Mouse (Mus musculus): ENCODE results near the gene Arih2.
"Not testable (repeated sequence)": the region's sequence is repeated elsewhere in the genome, so short reads cannot be mapped to it uniquely, and the experiment has no call there.

Arih2 gene

GRCm38 (mm10) chr9:108648611-108649560 lies at the start of gene Arih2:
Arih2 (minus strand) TSS chr9:108649386.
- peak; percentile 83 to 88 for DNase-seq (ENCODE audit: low spot score in 2 of 2)

GRCm38 (mm10) chr9:108694533-108694932 lies 45.3 kb upstream of the Arih2 start:
- no peak for DNase-seq (ENCODE audit: low spot score in 2 of 2)

GRCm38 (mm10) chr9:108693946-108694345 lies 44.8 kb upstream of the Arih2 start:
- DNase-seq (ENCODE audit: low spot score in 2 of 2), result no peak

GRCm38 (mm10) chr9:108692226-108693041 lies 43.2 kb upstream of the Arih2 start:
- DNase-seq (ENCODE audit: low spot score in 2 of 2), result peak; percentile 34 to 69

- DNase-seq (ENCODE audit: low spot score in 2 of 2), result peak; percentile 76 to 83
Observed at GRCm38 (mm10) chr9:108691846-108692225, 42.6 kb upstream of the Arih2 start.

- no peak for DNase-seq (ENCODE audit: low spot score in 2 of 2)
Observed at GRCm38 (mm10) chr9:108691371-108691770, 42.2 kb upstream of the Arih2 start.

- DNase-seq (ENCODE audit: low spot score in 2 of 2), result no peak
Observed at GRCm38 (mm10) chr9:108690914-108691313, 41.7 kb upstream of the Arih2 start.

GRCm38 (mm10) chr9:108689993-108690392 lies 40.8 kb upstream of the Arih2 start:
- DNase-seq (ENCODE audit: low spot score in 2 of 2), result no peak

GRCm38 (mm10) chr9:108689106-108689505 lies 39.9 kb upstream of the Arih2 start, which contains the start of gene Prkar2a:
Prkar2a (plus strand) TSS chr9:108689314.
- no peak for DNase-seq (ENCODE audit: low spot score in 2 of 2)

GRCm38 (mm10) chr9:108688451-108688850 lies 39.3 kb upstream of the Arih2 start:
- DNase-seq (ENCODE audit: low spot score in 2 of 2), result no peak

- no peak for DNase-seq (ENCODE audit: low spot score in 2 of 2)
Observed at GRCm38 (mm10) chr9:108687686-108688085, 38.5 kb upstream of the Arih2 start.

GRCm38 (mm10) chr9:108687181-108687580 lies 38.0 kb upstream of the Arih2 start:
- DNase-seq (ENCODE audit: low spot score in 2 of 2), result no peak

- DNase-seq (ENCODE audit: low spot score in 2 of 2), result no peak
Observed at GRCm38 (mm10) chr9:108686475-108686887, 37.3 kb upstream of the Arih2 start.

- no peak for DNase-seq (ENCODE audit: low spot score in 2 of 2)
Observed at GRCm38 (mm10) chr9:108680026-108680425, 30.8 kb upstream of the Arih2 start.

GRCm38 (mm10) chr9:108673151-108673550 lies 24.0 kb upstream of the Arih2 start:
- DNase-seq (ENCODE audit: low spot score in 2 of 2), result no peak

GRCm38 (mm10) chr9:108669875-108670274 lies 20.7 kb upstream of the Arih2 start:
- no peak for DNase-seq (ENCODE audit: low spot score in 2 of 2)

- DNase-seq (ENCODE audit: low spot score in 2 of 2), result peak in 1 of 2 experiments; percentile 3
Observed at GRCm38 (mm10) chr9:108662660-108663059, 13.5 kb upstream of the Arih2 start.

GRCm38 (mm10) chr9:108661677-108662612 lies 12.8 kb upstream of the Arih2 start, which contains the start of gene Slc25a20:
Slc25a20 (plus strand) TSS chr9:108662088.
- peak; percentile 83 to 84 for DNase-seq (ENCODE audit: low spot score in 2 of 2)

- DNase-seq (ENCODE audit: low spot score in 2 of 2), result not testable (repeated sequence)
Observed at GRCm38 (mm10) chr9:108655865-108656264, 6.7 kb upstream of the Arih2 start.

GRCm38 (mm10) chr9:108654566-108655464 lies 5.6 kb upstream of the Arih2 start:
- DNase-seq (ENCODE audit: low spot score in 2 of 2), result no peak
